Mouse (Mus musculus) layer of hippocampus, adult 18-20 months (tissue): ENCODE results near the gene Sgo2a. TPM values are rescaled to one million over a fixed set of nuclear protein-coding genes. Genes with fewer than 3 reads are reported as not detected.
"Not testable (repeated sequence)": the region's sequence is repeated elsewhere in the genome, so short reads cannot be mapped to it uniquely, and the experiment has no call there.

Source experiments
- DNase-seq, 2 experiments: peaks; one replicate each; pipeline ENCODE4 v3.0.0; 2022; ENCODE audit warnings: low spot score in 2 of 2
- total RNA-seq, 2 experiments: library from RNA; stranded (reverse); gene quantifications; 2 replicates each; pipeline ENCODE4 v1.2.3; 2021

Sgo2a gene
- total RNA-seq, 2 experiments from 2014 or later: 0.18 to 0.22 TPM

DNA sequence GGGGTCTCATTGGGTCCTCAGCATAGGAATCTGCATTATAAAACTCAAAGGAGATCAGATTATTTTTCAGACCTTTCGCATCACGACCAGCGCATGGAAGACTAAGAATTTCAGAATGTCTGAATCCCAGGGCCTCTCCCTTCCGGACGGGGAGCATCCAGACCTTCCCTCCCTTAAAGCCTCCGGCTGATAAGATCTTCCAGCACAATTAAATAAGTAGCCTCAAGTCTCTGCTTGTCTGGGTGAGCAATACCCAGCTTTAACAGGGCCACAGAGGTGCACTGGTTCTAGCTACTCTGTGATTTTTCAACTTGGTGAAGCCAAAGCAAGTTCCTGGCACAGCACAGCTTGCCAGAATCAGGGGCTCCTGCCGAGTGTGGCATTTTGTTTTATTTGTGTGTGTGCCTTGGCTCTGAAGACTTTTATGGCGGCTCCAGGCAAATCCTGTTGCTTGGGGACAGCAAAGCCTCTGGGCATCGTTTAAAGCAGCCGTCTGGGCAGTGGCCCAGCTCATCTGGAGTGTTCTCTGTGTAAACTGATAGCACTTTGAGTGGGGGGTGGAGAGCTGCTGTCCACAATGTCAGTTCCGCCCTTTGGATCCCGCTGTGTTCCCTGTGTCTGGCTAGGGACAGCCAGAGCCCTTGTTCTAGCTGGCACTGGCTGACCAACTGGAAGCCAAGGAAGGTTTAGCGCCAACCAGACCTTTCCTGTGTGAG is 34.5 kb downstream of the Sgo2a start:
- peak; percentile 24 to 62 for DNase-seq

DNA sequence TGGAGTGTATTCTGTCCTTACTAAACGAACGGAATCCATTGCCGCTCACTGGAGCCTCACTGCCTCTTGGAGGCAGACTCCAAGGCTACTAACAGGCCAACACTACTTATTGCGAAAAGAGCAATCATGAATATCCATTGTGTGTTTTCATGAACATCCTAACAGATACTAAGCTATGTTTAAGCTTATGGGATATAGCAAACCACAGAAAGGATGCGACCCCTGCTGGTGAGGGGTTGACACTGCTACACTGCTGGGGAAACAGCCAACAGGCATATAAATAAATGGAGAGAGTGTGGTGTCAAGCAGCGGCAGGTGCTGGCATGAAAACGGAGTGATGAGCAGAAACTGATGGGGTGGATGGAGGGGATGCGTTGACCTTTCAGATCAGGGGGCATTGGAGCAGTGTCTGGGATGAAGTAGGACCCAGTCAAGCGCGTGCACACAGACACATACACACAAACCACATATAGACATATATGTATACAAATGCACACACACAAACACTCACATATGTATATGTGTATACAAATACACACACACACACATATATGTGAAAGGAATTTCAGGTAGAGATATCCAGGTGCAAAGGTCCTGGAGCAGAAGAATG is 35.5 kb downstream of the Sgo2a start:
- DNase-seq: peak in 1 of 2 experiments; percentile 56

DNA sequence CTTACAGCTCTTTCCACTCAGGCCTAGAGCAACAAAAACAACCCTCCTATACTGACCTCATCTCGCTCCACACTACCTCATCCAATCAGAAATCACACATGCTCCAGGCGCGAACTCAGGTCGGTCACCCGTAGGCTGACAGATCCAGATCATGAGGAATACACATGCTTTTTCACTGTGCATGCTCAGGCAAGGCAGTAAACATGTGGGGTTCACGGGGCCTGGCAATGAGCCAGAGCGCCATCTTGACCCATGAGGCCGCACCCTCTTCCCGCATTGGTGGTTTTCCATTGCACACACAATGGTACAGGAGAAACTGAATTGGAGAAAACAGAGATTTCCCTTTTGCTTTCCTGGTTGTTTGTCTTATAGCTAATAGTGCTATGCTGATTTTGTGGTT is 41.5 kb downstream of the Sgo2a start:
- not testable (repeated sequence) for DNase-seq

DNA sequence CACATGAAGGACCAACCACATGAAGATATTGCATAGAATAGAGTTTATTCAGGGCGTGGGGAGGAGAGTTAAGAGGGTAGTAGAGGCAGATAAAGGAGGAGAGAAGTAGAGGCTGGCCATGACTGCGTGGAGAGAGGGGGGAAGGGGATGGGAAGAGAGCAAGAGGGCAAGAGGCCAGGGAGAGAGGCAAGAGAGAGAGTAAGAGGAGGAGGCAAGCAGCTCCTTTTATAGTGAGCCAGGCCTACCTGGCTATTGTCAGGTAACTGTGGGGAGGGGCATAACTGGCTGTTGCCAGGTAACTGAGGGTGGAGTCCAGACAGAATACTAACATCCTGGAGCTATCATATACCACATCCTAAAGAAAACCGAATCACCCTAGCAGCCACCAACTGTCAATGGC is 49.3 kb downstream of the Sgo2a start:
- no peak for DNase-seq

DNA sequence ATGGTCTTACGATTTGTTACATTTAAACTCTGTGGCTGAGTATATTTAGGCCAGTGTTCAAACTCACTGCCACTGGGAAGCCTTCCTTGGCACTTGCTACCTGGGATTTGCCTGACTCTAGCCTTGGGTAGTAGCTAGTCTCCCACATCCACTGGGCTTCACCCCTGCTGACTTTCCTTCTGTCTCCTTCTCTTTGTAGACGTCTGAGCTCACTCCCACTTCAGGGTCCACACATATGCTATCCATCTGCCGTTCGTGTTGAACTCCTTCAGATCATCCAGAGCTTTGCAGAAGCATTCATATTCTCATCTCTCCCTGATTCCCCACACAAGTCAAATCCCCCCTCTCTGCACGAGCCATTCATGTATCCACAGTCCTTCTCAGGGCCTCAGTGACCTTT is 49.8 kb downstream of the Sgo2a start:
- peak in 1 of 2 experiments; percentile 63 for DNase-seq

DNA sequence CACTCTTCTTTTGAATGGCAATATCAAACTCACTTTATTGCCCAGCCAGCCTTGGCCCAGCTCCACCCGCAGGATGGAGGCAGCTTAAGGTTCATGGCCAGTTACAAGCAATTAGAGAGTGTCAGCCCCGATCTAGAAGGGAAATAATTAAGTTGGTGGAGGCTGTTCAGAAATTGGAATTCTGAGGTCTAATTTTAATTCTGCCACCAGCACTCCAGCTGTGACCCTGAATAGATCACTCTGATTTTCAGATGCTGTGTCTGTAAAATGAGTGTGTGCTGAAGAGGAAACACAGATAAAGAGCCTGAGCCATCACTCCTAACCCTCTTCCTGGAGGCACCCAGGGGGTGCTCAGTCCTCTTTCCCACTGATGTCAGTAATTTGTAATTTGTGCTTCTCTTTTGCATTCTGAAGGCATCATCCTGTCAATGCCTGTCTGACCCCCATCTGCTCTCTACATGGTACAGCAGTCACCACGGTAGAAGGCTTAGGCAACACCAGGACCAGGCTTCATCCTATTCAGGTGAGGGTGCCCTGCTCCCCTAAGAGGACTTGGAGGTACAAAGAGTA is 51.0 kb downstream of the Sgo2a start:
- DNase-seq: no peak

DNA sequence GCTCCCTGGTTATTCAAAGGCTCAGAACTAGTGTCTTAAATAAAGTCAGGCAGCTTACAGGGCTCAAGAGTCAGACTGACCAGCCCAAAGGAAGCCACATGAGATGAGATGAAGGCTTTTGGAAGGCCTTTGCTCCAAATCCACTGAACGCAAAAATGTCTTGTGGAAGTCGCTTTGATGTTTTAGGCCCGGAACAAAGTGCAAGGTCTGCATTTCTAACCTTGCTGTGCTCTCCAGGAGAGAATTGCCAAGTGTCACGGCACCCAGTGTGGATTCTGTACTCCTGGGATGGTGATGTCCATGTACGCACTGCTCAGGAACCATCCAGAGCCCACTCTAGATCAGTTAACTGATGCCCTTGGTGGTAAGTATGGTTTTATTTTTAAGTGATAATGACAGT is 53.4 kb downstream of the Sgo2a start:
- no peak for DNase-seq

DNA sequence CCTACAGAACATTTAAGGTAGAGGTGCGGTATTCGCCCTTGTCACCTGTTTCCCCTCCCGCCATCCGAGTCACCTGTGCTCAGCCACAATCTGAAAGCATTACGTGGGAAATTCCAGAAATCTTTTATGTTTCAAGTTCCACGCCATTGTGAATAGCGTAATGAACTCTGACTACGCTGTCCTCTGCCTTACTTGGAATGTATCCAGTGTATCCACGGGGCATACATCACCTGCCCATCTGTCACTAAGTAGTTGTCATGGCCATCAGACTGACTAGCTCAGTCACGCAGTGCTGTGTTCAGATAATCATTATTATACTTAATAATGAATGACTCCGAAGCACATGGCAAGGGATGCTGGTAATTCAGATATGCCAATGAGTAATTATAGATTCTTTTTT is 59.8 kb downstream of the Sgo2a start:
- DNase-seq: no peak

DNA sequence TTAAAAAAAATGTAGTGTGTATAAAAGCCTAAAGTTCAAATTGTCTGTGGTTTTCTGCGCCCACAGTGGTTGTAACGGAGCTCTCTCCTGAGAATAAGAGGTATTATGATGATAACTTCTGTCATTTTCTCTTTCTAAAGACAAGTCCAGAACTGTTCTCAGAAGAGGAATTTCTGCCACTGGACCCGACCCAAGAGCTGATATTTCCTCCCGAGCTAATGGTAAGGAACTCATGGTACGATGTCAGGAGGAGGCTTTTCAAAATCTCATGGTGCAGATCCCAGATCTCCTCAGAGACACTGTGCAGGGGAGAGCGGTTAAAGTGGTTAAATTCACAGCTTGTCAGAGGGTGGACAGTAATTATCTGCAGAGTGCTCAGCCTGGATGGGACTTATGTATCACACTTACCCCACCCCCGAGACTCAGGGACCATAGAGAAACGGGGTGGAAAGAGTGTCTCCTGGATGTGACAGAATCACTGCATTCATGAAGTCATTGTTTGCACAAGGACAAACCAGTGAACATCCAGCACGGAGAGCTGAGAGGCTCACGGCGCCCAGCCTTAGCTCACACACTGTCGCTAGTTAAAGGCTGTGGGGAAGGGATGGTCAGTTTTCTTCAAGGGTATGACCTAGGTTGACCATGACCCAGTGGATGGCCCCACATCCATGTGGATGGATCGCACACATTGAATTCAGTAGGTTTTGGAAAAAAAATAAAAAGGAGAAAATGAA is 60.5 kb downstream of the Sgo2a start:
- no peak for DNase-seq

DNA sequence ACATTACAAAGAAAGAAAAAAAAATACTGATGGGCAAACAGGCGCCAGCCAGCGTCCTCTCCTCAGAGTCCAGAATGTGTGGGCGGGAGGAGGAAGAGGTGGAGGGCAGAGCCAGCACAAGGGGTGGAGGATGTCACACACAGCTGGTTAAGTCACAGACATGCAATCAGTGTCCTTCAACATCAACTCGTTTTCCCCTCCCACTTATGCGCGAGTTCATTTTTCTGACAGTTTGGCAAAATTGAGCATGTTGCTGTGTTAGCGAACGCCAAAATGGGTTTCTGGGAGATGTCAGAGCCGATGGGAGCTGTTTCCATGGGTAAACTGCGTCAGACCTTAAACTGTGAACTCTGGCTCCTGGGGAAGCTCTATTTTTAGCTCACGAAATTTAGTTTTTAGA is 61.2 kb downstream of the Sgo2a start:
- no peak for DNase-seq

DNA sequence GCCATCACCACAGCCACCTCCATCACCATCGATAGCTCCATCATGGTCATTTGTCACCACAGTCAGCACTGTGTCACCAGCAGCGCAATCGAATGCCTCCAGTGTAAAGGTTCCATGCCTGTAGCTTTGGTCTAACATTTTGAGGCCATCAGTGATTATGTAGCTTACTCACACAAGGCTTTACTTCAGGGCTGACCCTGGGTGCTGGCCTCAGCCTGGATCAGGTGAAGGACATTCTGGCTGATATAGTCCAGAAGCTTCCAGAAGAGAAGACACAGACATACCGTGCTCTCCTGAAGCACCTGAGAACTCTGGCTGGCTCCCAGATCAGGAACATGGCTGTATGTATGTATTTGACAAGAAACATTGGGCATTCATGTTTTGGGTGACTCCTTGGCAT is 63.1 kb downstream of the Sgo2a start:
- no peak for DNase-seq

DNA sequence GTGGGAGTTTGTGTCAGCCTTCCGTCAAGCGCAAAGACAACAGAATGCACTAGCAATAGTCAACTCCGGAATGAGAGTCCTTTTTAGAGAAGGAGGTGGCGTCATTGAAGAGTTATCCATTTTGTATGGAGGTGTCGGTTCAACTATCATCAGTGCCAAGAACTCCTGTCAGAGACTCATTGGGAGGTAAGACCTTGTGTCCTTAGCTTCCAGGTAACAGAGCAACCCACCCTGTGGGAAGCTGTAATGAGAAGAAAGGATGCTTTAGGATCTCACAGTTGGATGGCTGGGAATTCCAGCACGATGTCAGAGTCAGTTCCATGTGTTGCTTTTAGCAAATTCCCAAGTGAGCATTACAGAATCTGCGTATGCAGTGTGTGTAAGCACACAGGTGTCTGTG is 66.4 kb downstream of the Sgo2a start:
- no peak for DNase-seq

DNA sequence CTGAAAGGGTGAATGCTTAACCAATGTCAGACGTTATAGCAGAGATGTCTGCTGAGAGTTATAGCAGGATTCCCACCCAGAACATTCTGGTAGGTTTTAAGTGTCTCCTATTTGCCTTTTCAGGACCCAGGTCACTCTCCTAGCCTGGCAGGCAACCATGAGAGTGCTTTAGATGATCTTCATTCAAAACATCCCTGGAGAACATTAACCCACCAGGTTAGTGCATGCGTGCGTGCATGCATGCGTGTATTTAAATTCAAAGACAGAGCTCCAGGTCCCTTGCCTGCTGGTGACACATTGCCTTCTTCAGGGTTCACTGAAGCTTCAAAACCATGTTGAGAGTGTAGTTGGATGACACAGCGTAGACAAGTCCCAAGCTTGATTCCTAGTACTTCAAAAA is 69.4 kb downstream of the Sgo2a start:
- DNase-seq: no peak

DNA sequence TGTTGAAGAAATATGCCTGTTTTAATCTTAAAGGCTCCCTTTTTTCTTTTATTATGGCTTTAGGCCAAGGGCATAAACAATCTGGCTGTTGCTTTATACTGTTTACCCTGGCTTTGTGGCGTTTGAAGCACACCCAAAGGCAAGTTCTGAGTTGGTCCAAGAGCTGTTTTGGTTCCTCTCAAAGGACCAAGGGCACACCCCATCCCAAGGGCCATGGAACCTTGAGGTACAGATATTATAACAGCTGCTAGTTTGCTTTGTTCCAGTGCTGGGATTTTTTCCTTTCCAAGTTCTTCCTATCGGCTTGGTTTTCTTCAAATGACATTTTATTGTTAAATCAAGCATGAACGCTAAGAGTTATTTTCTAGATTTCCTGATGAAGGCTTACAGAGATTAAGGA is 69.8 kb downstream of the Sgo2a start:
- no peak for DNase-seq

DNA sequence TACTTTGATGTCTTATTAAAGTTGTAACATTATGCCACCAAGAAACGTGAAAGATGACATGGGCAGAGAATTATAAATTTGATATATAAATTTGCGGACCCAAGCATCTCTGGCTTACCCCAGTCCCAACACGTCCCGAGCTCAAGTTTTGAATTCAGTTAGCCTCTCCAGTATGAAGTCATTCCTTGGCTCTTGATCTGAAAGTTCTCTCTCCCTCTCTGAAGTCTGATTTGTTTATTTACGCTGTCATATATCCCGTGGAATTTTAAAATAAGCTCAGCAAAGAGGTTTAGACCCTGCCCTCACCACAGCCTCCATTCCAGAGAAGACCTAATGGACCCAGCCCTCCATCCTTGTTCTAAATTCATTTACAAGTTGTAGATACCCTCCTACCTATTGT is 73.4 kb downstream of the Sgo2a start:
- DNase-seq: no peak

DNA sequence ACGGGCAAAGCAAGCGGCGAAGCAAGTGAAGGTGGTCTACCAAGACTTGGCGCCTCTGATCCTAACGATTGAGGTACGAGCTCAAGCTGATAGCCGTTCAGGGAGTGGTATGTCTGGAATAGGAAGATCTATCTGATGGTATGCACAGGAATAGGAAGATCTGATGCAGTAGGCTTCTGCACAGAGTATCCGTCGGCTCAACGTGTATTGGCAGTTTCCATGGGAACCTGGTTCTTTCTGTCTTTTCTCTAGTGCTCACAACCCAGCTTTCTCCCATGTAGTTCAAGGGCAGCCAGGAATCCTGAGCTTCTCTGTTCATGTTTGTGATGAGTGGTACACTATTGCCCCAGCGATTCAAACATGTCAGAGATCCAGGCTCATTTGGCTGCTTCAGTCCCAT is 74.3 kb downstream of the Sgo2a start:
- DNase-seq: peak in 1 of 2 experiments; percentile 28

DNA sequence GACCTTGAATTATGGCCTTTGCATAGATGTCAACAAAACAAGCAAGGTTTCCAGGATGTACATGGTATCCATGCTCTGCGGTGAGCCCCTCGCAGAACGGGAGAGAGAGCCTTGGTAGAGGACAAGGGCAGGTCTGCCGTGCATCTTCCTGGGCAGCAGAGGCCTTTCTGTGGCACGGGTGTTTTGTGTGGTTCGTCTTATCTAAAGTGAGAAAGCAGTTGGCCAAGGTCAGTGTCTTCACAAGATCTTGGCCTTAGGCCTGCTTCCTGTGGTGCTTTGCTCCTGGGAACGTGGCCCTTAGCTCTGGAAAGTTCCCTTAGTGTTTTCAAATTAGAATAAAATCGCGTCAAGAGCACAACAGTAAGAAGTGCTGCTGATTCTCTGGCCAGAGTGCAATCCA is 75.2 kb downstream of the Sgo2a start:
- DNase-seq: no peak

DNA sequence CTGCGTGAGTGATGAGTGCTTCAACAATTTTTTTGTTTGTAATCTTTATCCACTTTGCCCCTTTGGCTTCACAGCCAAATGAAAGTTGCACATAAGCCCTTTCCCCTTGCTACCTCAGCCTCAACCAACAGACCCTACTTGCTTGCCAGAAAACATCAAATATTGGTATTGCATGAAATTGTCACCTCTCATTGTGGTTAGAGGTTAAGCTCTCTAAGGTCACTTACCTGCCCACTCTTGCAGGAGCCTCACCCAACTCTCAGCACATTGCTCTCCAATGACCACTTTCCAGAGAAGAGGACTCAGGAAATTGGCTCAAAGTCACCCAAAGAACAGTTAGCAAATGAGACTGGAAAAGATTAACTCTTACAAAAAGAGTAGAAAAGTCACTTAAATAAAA is 75.7 kb downstream of the Sgo2a start:
- no peak for DNase-seq

DNA sequence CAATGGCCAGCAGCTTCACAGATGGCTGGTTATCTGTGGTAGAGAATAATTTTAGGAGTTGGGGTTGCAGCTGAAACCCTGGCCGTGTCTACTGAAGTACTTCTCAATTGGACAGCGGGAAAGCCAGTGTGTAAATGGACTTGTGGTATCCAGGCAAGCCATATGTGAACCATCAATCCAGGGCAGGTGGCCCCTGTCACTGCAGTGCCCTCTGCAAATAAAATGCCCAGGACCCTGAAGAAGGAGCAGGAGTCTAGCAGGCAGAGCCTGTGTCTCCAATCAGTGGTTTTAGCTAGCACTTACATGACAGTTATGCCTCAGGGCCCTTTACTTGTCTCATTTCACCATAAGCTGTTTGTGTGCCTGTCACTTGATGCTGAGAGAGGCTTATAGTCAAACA is 76.6 kb downstream of the Sgo2a start:
- DNase-seq: no peak

DNA sequence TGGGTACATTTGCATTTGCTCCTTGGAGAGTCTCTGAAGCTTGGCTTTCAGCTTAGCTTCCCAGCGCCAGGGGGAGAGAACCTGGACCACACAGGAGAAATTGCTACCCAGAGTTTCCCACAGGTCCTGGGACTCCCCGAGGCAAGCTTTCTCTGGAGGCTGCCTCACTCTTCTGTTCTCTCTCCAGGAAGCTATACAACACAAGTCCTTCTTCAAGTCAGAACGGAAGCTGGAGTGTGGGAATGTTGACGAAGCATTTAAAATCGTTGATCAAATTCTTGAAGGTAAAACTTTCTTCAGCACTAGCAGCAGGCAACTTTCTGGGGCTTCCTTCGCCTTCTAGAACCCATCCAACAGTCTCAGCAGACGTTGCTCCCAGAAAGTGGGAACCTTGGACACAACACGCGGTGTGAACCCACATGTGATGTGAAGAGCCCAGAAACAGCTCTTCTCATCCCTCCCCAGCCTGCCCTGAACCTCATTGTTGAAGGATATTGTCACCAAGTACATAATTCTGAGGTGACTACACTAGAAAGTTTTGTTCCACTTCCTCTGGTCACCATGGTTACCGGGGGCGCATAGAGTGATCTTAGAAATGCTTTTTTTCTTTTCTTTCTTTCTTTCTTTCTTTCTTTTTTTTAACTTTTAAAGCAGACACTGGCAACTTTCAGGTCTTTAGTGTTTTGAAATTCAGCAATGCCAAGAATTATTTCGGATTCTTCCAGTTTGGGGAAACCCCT is 77.4 kb downstream of the Sgo2a start:
- no peak for DNase-seq

DNA sequence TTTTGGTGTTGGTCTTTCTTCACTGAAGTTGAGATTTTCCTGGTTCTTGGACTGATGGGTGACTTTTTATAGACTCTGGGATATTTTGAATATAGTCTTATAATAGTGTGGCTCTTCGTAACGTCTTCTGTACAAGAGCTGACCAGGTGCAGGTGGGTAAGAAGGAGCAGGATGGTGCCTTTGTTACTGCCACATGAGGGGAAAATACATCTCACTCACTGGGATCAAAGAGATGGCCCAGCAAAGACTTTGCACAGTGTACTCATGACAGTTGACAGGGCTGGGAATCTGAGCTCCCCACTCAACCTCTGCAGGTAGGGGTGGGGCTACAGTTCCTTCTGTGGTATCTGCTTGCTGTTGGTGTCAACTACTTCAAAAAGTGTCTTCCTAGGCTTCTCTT is 78.5 kb downstream of the Sgo2a start:
- DNase-seq: no peak
